In genomic region chr4:120969382-120970146, GRCm38 (mm10) we compare ENCODE assay signal across 9 mouse cellular contexts. TPM values are rescaled to one million over a fixed set of nuclear protein-coding genes. Genes with fewer than 3 reads are reported as not detected.
DNase-seq lines count a peak whose midpoint lies in the region; ATAC-seq and TF ChIP-seq lines count a peak whose summit lies in the region.
"Had no signal": no experiment of that assay in that cellular context is flagged by ENCODE, and none has a peak within 500 bp of the region (broad histone marks: within the 10 kb centered on the region; RNA-seq: fewer than 3 reads in every experiment).

No protein-coding gene starts in this region.

- TF ChIP-seq POLR2A in spleen, adult 2 months (IDR thresholded peaks at IDR 0.05; ENCODE audit: low read depth, low read length): no peak

- no peak overlapping the region for H3K4me3 ChIP-seq in forebrain, postnatal 0 days (ENCODE audit: low read depth, low read length)
- H3K4me3 ChIP-seq in forebrain, embryonic 10.5 days: no peak overlapping the region
- no peak overlapping the region for H3K4me3 ChIP-seq in spleen, adult 2 months (ENCODE audit: extremely low read depth, insufficient read depth, insufficient read length)
- H3K4me3 ChIP-seq in midbrain, embryonic 13.5 days (replicated peaks): no peak overlapping the region
- H3K4me3 ChIP-seq: heart, embryonic 13.5 days had no signal

- peak; percentile 39 for DNase-seq in forebrain, postnatal 0 days
- no peak for DNase-seq in forebrain, embryonic 10.5 days (ENCODE audit: extremely low spot score, low spot score)
- peak in 1 of 2 experiments; percentile 49 for DNase-seq in spleen, adult 2 months (ENCODE audit: low read depth in 1 of 2, low spot score in 2 of 2)
- no peak for DNase-seq in spleen, adult 12 weeks (ENCODE audit: low spot score)
- peak; percentile 53 for DNase-seq in embryo, embryonic 10.5 days (ENCODE audit: low spot score)
- DNase-seq in layer of hippocampus, adult 9-11 months: peak; percentile 39
- DNase-seq in ovary, adult 18-20 months (ENCODE audit: low spot score): no peak

- no peaks in the 10 kb centered on the region for H3K9me3 ChIP-seq in forebrain, postnatal 0 days (ENCODE audit: low read length)
- H3K9me3 ChIP-seq in forebrain, embryonic 10.5 days: no peaks in the 10 kb centered on the region
- H3K9me3 ChIP-seq in midbrain, embryonic 13.5 days: no peaks in the 10 kb centered on the region
- H3K9me3 ChIP-seq: heart, embryonic 13.5 days had no signal

- H3K36me3 ChIP-seq in forebrain, postnatal 0 days (ENCODE audit: insufficient read depth): peaks cover 54% of the 10 kb centered on the region
- peaks cover 45% of the 10 kb centered on the region for H3K36me3 ChIP-seq in forebrain, embryonic 10.5 days (replicated peaks)
- H3K36me3 ChIP-seq in spleen, adult 2 months (ENCODE audit: control insufficient read depth, insufficient read depth, low read length): peaks cover 43% of the 10 kb centered on the region
- peaks cover 62% of the 10 kb centered on the region for H3K36me3 ChIP-seq in midbrain, embryonic 13.5 days

- H3K4me1 ChIP-seq in forebrain, postnatal 0 days (ENCODE audit: insufficient read depth): no peaks in the 10 kb centered on the region
- no peaks in the 10 kb centered on the region for H3K4me1 ChIP-seq in forebrain, embryonic 10.5 days
- H3K4me1 ChIP-seq in spleen, adult 2 months (ENCODE audit: control insufficient read depth, insufficient read depth, insufficient read length): peaks cover 6% of the 10 kb centered on the region; the same call in 1 of the 2 replicates
- no peaks in the 10 kb centered on the region for H3K4me1 ChIP-seq in midbrain, embryonic 13.5 days (replicated peaks)

- H3K4me2 ChIP-seq in forebrain, postnatal 0 days (ENCODE audit: low read depth): no peak overlapping the region
- H3K4me2 ChIP-seq in midbrain, embryonic 13.5 days (replicated peaks): no peak overlapping the region
- H3K4me2 ChIP-seq: heart, embryonic 13.5 days had no signal

- peak; percentile 71 for TF ChIP-seq CTCF in forebrain, postnatal 0 days (IDR thresholded peaks at IDR 0.05; ENCODE audit: low read depth)
- TF ChIP-seq CTCF in spleen, adult 2 months (IDR thresholded peaks at IDR 0.05; ENCODE audit: extremely low read depth, insufficient read depth, insufficient read length, insufficient replicate concordance): peak; percentile 37; the same call in 1 of the 2 replicates

- H3K9ac ChIP-seq in forebrain, postnatal 0 days: no peak overlapping the region
- no peak overlapping the region for H3K9ac ChIP-seq in midbrain, embryonic 13.5 days (replicated peaks)
- H3K9ac ChIP-seq: heart, embryonic 13.5 days had no signal

- no peaks in the 10 kb centered on the region for H3K27me3 ChIP-seq in forebrain, postnatal 0 days (ENCODE audit: insufficient read depth, low read length)
- H3K27me3 ChIP-seq in forebrain, embryonic 10.5 days (ENCODE audit: poor library complexity, severe bottlenecking): no peaks in the 10 kb centered on the region
- H3K27me3 ChIP-seq in spleen, adult 2 months (ENCODE audit: control insufficient read depth, insufficient read depth, low read length): no peaks in the 10 kb centered on the region
- H3K27me3 ChIP-seq in midbrain, embryonic 13.5 days: no peaks in the 10 kb centered on the region
- H3K27me3 ChIP-seq: heart, embryonic 13.5 days had no signal

- no peak overlapping the region for H3K27ac ChIP-seq in forebrain, postnatal 0 days (ENCODE audit: low read depth, low read length)
- no peak overlapping the region for H3K27ac ChIP-seq in forebrain, embryonic 10.5 days
- H3K27ac ChIP-seq in spleen, adult 2 months (ENCODE audit: insufficient read depth, low read length): no peak overlapping the region
- H3K27ac ChIP-seq in midbrain, embryonic 13.5 days: no peak overlapping the region
- H3K27ac ChIP-seq: heart, embryonic 13.5 days had no signal

- 80% methylated on average over 5 of the region's 5 CpGs for WGBS in forebrain, postnatal 0 days
- 83% methylated on average over 5 of the region's 5 CpGs for WGBS in forebrain, embryonic 10.5 days
- WGBS in spleen, adult 2 months: 92% methylated on average over 5 of the region's 5 CpGs
- WGBS in midbrain, embryonic 13.5 days: 84% methylated on average over 5 of the region's 5 CpGs

- ATAC-seq in forebrain, postnatal 0 days: peak; percentile 78
- peak; percentile 60; the same call in 1 of the 2 replicates for ATAC-seq in midbrain, embryonic 13.5 days

RNA-seq across cellular contexts. Expression of gene Zfp69, which starts 18.1 kb away (rescaled TPM):
- 2.6 and 3.1 TPM in 2 replicates for total RNA-seq in forebrain, postnatal 0 days (2014; rRNA removed)
- 2.5 and 4.5 TPM in 2 replicates for polyA plus RNA-seq in forebrain, postnatal 0 days (2015; fragmentation: Nextera tagmentation; extraction: Ambion mirVana)
- 9.9 and 10.5 TPM in 2 replicates for polyA plus RNA-seq in forebrain, embryonic 10.5 days (2016; fragmentation: Nextera tagmentation; extraction: Ambion mirVana)
- polyA plus RNA-seq in spleen, adult 2 months (2012; rRNA removed): 2.3 and 3.3 TPM in 2 replicates
- 8.8 and 9.4 TPM in 2 replicates for polyA plus RNA-seq in midbrain, embryonic 13.5 days (2015; fragmentation: Nextera tagmentation; extraction: Ambion mirVana)

RNA-seq across cellular contexts. Expression of gene Exo5, which starts 44.7 kb away (rescaled TPM):
- 15.6 and 15.7 TPM in 2 replicates for total RNA-seq in forebrain, postnatal 0 days (2014; rRNA removed)
- 16.0 and 18.7 TPM in 2 replicates for polyA plus RNA-seq in forebrain, postnatal 0 days (2015; fragmentation: Nextera tagmentation; extraction: Ambion mirVana)
- 36.2 and 40.1 TPM in 2 replicates for polyA plus RNA-seq in forebrain, embryonic 10.5 days (2016; fragmentation: Nextera tagmentation; extraction: Ambion mirVana)
- 4.1 and 4.5 TPM in 2 replicates for polyA plus RNA-seq in spleen, adult 2 months (2012; rRNA removed)
- 39.2 and 44.5 TPM in 2 replicates for polyA plus RNA-seq in midbrain, embryonic 13.5 days (2015; fragmentation: Nextera tagmentation; extraction: Ambion mirVana)

RNA-seq across cellular contexts. Expression of gene Smap2, which starts 47.5 kb away (rescaled TPM):
- 86.8 and 92.0 TPM in 2 replicates for total RNA-seq in forebrain, postnatal 0 days (2014; rRNA removed)
- 41.3 and 49.7 TPM in 2 replicates for polyA plus RNA-seq in forebrain, postnatal 0 days (2015; fragmentation: Nextera tagmentation; extraction: Ambion mirVana)
- polyA plus RNA-seq in forebrain, embryonic 10.5 days (2016; fragmentation: Nextera tagmentation; extraction: Ambion mirVana): 11.3 and 13.5 TPM in 2 replicates
- polyA plus RNA-seq in spleen, adult 2 months (2012; rRNA removed): 63.7 and 71.5 TPM in 2 replicates
- polyA plus RNA-seq in midbrain, embryonic 13.5 days (2015; fragmentation: Nextera tagmentation; extraction: Ambion mirVana): 30.9 and 34.2 TPM in 2 replicates

Comparison
In these comparisons a context has a peak if more than half of its experiments do, and no peak if none do; other contexts are left out.
1. DNase-seq: peak in forebrain, postnatal 0 days (single experiment), embryo, embryonic 10.5 days (single experiment) and layer of hippocampus, adult 9-11 months (single experiment); none in forebrain, embryonic 10.5 days (single experiment), spleen, adult 12 weeks (single experiment) and ovary, adult 18-20 months (single experiment).